Mouse (Mus musculus): ENCODE measurements at regions not wholly inside any gene's neighbourhood (a gene's known extent, or its start where the extent isn't known, plus 50 kb on each side); places are given as distances from the start of the nearest gene placed in this dataset.
A peak's percentile ranks its signal among the peaks of the same experiment; 100 is the strongest.

DNA sequence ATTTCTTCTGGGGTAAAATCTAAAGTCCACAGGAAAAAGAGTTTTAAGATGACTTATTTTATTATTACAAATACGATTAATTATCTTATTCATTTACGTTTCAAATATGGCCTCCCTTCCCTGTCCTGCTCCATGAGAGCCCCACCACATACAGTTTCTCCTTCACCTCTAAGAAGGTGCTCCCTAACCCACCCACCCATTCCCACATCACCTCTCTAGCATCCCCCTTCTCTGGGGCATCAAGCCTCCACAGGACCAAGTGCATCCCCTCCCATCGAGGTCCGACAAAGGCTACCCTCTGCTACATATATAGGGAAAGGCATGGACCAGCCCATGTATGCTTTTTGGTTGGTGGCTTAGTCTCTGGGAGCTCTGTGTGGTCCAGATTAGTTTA, 300.2 kb upstream of the Gpc5 start:
- no peak for DNase-seq (ENCODE audit: extremely low read depth, low read depth, low spot score)

DNA sequence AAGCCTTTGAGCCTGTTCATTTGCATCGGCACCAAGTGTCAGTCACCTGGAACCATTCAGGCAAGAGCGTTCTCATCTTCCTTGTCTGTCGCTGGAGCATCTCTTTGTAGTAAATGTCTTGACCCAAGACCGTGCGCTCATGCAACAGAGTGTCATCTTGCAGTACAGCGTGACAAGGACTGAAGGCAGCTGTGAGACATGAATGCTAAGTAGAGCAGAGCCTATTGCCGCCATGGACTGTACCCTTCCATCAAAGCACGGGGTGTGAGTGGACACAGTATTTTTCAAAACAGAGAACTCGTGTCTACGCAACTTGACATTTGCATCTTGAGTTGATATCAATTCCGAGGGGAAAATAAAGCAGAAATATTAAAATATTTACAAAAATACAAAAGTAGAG, 287.4 kb upstream of the Gpc5 start:
- DNase-seq (ENCODE audit: extremely low read depth, low read depth, low spot score), result no peak

DNA sequence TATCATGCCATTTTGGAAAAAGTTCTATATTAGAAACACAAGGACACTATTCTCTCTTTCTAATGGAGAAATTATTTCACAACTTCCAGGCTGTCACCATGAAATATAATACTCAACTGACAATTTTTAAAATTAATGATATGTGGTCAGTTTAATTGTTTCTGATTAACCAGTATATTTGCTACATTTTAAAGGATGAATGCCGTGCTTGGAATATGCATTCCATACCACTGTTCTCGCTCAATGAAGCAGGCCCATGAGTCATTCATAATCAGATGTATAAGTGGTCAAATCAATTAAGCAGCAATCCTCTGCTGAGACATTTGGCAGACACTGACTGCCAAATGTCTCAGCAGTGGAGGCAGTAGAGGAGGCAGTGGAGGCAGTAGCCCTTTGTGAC, 283.4 kb upstream of the Gpc5 start:
- DNase-seq (ENCODE audit: extremely low read depth, low read depth, low spot score), result no peak

DNA sequence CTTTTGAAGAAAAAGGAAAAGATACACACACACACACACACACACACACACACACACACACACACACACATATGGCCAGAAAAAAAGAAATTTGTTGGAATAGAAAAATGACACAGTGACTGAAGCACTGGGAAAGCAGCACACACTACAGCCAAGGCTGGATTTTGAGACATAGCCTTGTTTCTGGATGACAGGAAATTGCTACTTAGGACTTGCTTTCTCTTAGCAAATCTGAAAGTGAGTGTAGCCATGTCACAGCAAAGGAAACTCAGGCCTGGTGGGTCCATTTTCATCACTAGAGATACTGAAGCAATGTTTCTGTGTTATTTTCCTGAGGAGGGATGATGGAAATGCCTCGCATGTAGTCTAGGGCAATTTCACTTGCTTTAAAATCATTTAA, 271.3 kb upstream of the Gpc5 start:
- no peak for DNase-seq (ENCODE audit: extremely low read depth, low read depth, low spot score)

DNA sequence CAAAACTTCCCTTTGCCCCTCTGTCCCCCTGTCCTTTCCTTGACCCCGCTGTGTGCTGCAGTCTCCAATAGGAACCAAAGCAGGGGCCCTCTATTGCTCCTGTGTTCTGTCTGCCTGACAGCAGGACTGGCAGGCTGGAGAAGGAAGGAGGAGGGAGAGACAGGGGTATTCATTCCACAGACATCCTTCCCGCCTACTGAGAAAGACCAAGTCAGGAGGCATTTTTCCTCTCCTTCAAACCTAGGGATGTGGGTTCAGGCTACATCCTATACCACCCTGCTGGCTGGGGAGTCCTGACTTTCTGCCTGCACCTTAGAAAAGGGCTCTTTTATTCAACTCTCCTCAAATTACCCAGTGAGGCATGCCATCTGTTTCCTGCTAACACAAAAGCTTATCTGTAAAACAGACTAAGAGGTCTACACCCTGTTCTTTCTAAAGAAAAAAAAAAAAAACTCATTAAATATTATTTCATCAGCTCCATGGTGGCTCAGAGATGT, 270.9 kb upstream of the Gpc5 start:
- no peak for DNase-seq (ENCODE audit: extremely low read depth, low read depth, low spot score)

DNA sequence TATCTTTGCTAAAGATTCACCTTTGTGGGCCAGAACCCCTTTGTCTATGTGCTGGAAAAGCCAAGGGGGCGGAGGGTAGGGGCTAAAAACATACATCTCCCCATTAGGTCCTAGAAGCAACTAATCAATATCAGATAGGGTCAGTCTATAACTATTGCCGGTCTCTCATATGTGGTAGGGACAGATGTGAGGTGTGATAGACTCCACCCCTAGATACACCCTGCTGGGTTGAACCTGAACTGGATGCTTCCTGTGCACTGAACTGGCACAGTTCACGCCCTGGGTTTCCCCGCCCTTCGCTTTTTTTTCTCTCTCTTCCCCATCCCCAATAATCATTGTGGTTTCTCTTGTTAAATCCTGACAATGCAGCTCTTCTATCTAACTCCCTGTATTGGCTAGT, 270.3 kb upstream of the Gpc5 start:
- no peak for DNase-seq (ENCODE audit: extremely low read depth, low read depth, low spot score)

DNA sequence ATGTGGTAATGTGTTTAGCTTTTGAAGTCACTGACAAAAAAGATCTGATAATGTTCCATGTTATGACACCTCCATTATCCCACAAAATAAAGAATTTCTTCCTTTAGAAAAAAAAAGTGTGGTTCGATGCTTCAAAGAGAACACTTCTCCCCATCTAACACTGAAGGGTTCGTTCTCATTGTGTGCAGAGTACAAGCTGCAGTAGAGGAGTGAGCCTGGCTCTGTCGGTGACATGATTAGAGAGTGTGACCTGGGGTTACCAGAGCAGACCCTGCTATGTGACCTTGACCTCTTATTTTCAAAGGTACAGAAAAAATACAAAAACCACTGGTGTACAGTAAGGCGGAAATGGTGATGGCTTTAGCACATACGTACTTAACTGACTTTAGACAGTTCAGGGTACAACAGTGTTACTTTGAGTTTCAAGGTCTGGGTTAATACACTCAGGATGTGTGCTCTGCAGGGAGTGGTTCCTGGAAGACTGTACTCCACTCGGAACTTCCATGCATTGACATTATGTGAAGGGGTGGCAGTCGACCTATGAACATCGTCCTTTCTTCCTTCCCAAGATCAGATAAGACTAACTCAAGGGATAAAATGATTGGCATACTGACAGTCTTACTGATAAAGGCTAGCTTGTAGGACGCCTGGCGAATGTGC, 265.2 kb upstream of the Gpc5 start:
- DNase-seq (ENCODE audit: extremely low read depth, low read depth, low spot score), result no peak

DNA sequence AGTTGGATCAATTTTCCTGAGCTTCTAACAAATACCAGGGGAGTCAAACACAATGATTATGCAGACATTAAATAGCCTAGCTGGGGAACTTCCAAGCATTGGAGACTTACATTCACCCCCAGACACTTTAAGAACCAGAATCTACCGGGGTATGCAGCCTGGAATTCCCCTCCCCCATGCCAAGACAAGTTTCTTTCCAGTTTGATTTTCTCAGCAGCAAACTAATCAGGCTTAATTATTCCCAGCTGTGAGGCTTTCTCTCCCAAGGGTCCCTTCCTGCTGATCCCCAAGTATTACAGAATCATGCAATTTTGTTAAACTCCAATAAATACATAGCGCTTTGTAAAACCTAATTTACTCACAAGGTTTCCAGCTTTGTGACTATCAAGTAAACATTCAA, 262.7 kb upstream of the Gpc5 start:
- DNase-seq (ENCODE audit: extremely low read depth, low read depth, low spot score), result no peak

DNA sequence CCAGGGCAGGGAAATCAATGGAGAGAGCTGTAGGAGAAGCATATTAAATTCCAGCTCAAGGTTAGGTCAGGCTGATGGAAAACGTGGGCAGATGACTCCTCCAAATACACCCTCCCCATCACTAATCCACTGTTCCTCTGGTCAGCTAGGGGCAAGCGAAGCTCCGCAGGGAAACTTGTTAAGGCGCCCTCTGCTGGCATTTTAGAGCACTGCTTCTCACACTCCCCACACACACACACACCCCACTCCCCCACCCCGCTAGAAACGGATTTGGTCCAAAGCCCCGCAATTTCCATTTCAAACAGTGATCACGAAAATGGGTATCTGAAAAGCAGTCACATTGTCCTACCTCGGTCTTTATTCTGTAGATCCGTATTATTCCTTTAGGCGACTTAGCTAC, 259.0 kb upstream of the Gpc5 start:
- no peak for DNase-seq (ENCODE audit: extremely low read depth, low read depth, low spot score)

DNA sequence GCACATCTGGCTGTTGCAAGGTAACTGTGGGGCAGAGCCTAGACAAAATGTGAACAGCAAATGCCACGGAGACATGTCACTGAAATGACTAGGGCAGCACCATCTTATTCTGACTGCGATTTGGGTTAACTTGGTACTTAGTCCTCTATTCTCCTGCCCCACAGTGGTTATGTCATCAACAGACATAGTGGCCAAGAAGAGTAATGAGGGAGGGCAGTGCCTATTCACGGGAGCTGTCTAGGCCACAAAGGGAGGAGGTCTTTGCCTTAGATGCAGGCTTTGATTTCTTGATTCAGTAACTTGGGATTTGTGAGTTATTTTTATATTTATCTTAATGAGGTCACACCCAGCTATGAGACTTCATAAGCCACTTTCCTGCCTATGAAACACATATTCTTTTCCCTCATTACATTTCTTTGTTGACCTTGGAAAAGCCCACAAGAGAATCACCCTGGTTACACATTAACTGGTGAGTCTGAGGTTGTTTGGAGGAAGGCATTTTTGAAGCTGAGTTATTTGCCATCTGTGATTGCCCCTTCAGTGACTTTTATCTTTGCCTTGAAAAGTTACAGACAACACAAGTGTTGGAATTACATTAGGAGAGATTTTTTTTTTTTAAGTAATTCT, 255.2 kb upstream of the Gpc5 start:
- no peak for DNase-seq (ENCODE audit: extremely low read depth, low read depth, low spot score)

DNA sequence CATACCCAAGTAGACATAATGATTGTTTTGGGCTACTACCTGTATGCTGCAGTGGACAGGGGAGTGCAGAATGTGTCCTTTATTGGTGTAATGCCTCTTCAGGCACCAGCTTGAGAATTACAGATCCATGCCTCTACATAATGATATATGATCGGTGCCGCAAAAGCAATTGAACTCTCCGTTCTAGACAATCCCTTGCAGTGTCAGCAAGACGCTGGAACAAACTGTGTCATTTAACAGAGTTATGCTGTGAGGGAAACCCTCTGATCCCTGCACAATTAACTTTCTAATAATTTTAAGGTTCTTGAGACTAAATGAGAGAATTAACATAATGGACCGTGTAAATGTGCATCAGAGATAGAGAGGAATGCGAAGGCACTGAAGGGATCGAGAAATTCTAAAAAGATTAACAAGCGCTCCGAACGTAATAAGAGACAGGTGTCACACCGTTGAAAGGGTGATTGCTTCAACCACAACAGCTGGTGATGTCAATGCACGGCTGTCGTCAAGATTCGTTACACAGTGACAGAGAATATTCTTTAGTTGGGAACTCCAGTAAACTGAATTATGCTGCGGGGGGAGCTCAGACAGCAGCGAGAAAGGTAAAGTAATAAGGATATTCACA, 254.3 kb upstream of the Gpc5 start:
- no peak for DNase-seq (ENCODE audit: extremely low read depth, low read depth, low spot score)

DNA sequence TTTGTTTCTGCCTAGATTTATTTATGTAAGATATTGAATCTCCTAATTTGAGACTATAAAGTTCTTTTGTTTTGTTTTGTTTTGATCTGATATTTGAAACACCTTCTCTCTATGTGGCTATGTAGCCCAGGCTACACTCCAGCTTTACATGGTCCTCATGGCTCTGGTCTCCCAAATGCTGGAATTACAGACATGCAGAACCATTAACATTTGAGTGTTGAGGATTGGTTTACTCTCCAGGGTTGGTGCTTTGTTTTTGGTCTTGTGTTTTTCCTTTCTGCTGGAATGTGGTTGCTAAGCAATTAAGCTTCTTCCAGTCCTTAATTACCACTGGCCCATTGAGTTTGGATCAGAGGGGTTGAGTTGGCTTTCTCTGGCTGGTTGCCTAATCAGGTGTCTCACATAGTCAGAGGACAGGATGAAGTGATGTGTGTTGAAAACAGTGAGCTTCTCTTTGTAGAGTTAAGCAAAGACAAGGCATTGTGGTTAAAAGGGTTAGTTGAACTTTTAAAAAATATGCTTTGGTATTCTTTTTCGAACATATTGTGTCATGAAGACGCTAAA, 252.6 kb upstream of the Gpc5 start:
- DNase-seq (ENCODE audit: extremely low read depth, low read depth, low spot score), result no peak

DNA sequence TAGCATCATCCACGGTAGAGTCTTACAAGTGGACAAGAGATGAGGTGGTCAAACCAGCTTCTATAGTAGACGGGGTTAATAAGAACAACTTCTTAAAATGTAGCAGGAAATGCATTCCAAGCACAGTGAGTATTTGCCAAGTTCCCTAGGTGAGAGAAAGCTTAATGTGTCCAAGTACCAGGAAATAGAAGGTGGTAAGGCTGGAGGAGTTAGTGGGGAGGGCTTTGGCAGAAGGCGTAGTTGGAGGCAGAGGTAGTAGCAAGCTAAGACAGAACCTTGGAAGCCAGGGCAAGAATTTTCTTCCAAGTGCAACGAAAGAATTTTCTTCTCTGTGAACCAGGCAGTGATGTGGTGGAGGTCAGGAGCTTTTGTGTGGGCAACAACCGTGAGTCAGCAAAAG, 251.2 kb upstream of the Gpc5 start:
- DNase-seq (ENCODE audit: extremely low read depth, low read depth, low spot score), result peak; percentile 45

DNA sequence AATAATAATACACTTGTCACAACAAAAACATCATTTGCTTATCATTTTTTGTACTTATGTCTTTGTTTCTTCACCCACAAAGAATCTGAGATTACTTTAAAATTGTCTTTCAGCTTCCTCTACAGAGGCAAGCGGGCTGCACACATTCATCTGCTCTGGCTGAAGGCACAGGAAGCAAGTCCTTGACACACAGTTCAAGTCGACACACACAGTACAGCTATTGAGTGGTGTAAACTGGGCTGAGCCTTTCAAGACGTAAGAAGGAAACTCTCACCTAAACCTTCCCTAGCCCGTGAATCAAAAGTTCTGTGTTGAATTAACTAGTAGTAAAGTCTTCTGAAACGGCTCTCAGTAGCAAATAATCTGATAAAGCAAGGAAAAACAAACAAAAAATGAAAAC, 250.5 kb upstream of the Gpc5 start:
- DNase-seq (ENCODE audit: extremely low read depth, low read depth, low spot score), result no peak

DNA sequence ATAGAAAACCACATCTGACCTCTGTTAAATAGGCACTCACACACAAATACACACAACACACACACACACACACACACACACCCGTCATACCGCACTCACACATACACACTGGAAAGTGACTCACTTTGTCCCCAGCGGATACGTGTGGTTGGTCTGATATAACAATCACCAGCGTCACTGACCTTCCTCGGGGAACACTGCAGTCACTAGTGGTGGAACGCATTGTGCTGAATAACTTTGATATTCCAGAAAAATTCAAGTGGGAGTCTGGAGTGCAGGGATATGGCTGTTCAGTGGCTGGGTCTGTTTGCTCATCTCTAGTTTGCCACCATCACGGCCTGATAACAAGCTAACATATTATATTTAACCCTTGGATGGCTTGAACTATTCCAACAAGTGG, 249.7 kb upstream of the Gpc5 start:
- DNase-seq (ENCODE audit: extremely low read depth, low read depth, low spot score), result no peak

DNA sequence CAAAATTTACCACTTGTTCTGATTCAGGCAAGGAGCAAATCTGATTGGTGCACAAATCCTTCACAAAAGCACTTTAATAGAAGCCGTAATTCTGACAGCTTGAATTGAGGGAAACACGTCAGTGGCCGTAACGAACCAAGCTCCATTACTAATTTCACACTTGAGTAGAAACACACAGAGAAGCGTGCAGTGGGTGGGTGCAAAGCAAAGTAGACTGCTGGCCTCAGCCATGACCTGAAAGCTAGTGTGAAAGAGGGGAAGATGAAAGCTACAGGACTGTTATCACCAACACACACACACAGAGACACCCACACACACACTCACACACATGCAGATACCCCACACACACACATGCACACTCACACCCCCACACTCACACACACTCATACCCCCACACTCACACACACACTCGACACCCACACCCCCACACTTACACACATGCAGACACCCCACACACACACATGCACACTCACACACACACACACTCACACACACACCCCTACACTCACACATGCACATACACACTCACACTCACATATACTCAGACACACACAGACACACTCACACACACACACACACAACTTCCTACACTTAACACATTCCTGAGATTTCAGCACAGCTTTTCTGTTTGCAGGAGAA, 248.8 kb upstream of the Gpc5 start:
- no peak for DNase-seq (ENCODE audit: extremely low read depth, low read depth, low spot score)

DNA sequence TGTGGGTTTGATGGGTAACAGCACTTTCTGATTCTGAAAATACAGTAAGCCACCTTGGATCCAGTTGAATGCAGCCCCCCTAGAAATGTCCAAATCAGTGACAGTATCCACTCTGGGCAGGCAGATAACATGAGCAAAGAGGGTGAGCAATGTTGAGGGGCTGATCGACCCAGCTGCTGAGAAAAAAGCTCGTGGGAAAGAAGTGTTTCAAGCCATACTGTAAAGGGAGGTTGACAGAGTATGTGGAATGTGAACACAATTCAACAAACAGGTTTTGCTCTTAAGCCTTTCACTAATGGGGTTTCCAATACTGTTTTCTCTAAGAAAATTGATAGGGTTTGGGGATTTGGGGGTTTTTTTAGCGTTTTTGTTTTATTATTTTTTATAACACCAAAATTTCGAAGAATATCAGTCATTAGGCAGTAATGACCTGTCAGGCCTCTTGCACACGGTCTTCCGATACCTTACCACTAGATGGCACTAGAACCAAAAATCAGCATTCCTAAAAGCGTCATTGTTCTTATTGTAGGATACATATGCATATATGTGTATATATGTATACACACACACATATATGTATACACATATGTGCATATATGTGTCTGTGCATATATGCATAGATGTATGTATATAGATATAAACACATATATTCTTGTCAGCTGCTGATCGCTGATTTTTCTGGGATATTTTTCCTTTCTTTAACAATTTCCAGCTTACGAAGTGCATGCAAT, 237.5 kb upstream of the Gpc5 start:
- no peak for DNase-seq (ENCODE audit: extremely low read depth, low read depth, low spot score)

DNA sequence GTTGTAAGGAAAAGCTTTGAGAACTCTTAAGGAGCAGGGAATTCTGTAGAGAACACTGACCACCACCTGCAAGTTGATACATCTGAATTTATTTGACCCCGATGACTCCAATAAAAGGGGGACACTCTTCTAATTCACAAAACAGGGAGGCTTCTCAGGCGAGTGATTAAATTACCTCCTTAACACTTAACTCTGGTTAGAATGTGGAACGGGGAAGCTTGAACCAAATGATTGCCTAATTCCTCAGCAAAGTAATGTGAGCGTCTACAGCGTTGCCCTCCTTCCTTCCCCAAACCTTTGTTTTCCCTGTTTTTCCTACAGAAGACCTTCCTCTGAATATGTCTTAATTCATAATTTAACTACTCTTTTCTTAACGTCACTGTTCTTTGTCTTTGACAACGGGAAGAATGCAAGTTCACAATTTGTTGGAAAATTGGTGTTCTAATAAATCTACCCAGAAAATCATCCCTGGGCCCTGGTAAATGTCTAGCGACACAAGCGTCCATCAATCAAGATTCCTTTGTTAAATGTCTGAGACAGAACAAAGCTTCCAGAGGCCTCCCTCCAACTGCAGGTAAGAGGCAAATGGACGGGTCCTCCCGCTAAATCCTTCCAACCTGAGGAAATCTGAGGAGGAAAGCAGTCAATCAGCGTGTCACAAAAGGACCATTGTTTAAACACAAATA, 236.8 kb upstream of the Gpc5 start:
- DNase-seq (ENCODE audit: extremely low read depth, low read depth, low spot score), result no peak

DNA sequence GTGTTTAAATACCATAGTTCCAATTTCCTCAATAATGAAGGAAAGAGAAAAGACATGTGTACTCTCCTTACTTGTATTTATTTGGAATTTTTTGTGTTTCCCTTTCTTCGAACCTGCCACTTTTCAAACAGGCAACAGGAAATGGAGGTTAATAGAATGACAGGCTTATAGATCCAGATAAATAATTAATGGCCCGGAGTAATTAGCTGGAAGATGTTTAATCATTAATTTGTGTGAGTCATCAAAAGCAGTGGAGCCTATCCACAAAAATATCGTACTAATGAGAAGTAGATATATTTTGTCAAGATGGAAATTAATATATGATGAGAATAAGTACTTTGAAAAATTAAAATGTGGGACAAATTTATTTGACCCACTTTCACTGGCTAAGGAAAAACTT, 236.3 kb upstream of the Gpc5 start:
- DNase-seq (ENCODE audit: extremely low read depth, low read depth, low spot score), result no peak

DNA sequence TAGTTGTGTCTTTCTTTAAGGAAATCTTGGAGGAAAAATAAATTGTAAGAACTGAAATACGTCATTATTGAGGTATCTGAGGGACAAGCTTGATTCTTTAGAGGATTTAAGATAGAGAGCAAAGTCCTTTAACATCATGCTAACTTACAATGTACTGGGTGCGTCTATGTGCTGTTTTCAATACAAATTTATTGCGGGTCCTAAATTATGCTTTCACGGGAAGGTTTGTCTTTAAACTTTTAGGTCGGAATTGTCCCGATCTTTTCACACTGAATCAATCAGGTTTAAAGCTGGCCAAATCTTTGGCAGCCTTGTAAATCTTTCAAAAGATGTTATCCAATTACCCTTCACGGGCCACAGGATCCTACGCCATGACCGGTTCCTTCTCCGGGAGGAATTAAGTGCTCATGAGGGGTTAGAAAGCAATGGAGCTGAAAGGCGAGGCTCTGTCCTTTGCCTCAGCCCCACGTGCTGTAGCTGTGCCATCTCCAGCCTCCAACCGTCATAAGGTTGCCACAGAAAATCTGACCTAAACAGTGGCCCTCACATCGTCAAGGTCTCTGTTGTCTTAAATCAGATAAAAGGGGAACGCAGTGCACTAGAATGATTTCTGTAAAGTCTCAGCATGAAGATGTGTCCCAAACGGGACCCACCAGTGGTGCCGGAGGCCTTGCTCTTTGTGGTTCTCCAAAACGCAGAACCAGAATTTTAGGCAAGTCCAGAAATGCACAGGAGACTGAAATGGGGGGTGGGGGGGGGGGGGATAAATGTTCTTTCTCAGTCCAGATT, 235.6 kb upstream of the Gpc5 start:
- DNase-seq (ENCODE audit: extremely low read depth, low read depth, low spot score), result no peak
